Mouse (Mus musculus): ENCODE results near the gene Gm15517.

DNA sequence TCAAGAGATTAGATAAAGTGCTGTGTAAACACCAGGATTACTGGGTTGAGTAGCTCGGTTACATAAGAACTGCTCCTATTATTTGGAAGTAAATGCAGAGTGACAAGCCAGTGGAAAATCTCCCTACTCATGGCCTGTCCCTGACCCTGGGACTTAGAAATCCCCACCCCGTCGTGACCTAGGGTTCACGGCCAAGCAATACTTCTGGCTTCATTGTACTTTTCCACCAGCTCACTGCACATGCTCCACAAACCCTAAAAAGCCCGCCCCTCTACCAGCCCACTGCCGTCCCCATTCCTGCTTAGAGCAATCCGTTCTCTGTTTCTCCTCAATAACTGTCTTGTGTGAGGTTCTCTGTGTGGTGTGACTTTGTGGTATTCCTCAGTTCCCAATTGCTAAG lies 26.5 kb downstream of the Gm15517 start:
- TF ChIP-seq POLR2A (IDR thresholded peaks at IDR 0.05; ENCODE audit: borderline replicate concordance, low read depth, low read length) (no peak), CTCF (IDR thresholded peaks at IDR 0.05; ENCODE audit: low read depth, low read length) (no peak)

Data from bone marrow macrophage, adult 2 months (primary cell).